Mouse (Mus musculus) MEL (cell line): ENCODE measurements around the gene Adora3. TPM values are rescaled to one million over a fixed set of nuclear protein-coding genes. Genes with fewer than 3 reads are reported as not detected.
A peak's percentile ranks its signal among the peaks of the same experiment; 100 is the strongest.

ENCODE experiments used
- DNase-seq: peaks from one replicate; pipeline ENCODE4 v3.0.0; 2011; ENCODE audit warnings: low read depth, low spot score
- H3K27ac ChIP-seq: 2 replicates; pipeline ENCODE4 v1.5.1; 2012; ENCODE audit warnings: low read depth, mild to moderate bottlenecking, control low read depth, low read length, moderate library complexity; ENCODE audit not compliant: control insufficient read depth
- H3K27me3 ChIP-seq, 2 experiments: fragments of 150-350 bp in 1 of 2; sonication (generic) in 1 of 2; 2 replicates each; pipeline ENCODE4 v1.6.1; 2012; ENCODE audit warnings: low read length in 2 of 2, mild to moderate bottlenecking in 2 of 2, improper control_type of control experiment in 1 of 2, moderate library complexity in 1 of 2; ENCODE audit not compliant: insufficient read depth in 2 of 2, control insufficient read depth in 1 of 2
- H3K36me3 ChIP-seq, 2 experiments: 2 replicates each; pipeline ENCODE4 v1.6.1; 2012 to 2014; ENCODE audit warnings: low read length in 2 of 2, improper control_type of control experiment in 1 of 2, inconsistent platforms in 1 of 2, mild to moderate bottlenecking in 1 of 2; ENCODE audit not compliant: insufficient read depth in 2 of 2, control insufficient read depth in 1 of 2
- H3K4me1 ChIP-seq, 2 experiments: fragments of 150-350 bp in 1 of 2; sonication (generic) in 1 of 2; 2 replicates each; pipeline ENCODE4 v1.6.1; 2012; ENCODE audit warnings: low read length in 2 of 2, improper control_type of control experiment in 1 of 2, mild to moderate bottlenecking in 1 of 2; ENCODE audit not compliant: insufficient read depth in 2 of 2, control insufficient read depth in 1 of 2
- H3K4me3 ChIP-seq, 2 experiments: fragments of 150-350 bp in 1 of 2; sonication (generic) in 1 of 2; 2 replicates each; pipeline ENCODE4 v1.5.1; 2012; ENCODE audit warnings: low read depth in 2 of 2, low read length in 2 of 2, mild to moderate bottlenecking in 2 of 2, moderate library complexity in 2 of 2, control low read depth in 1 of 2, improper control_type of control experiment in 1 of 2; ENCODE audit not compliant: control insufficient read depth in 1 of 2, insufficient read depth in 1 of 2
- H3K79me2 ChIP-seq: 2 replicates; pipeline ENCODE4 v1.6.1; 2012; ENCODE audit warnings: mild to moderate bottlenecking, low read length, moderate library complexity; ENCODE audit not compliant: control insufficient read depth, poor library complexity, insufficient read depth
- H3K9ac ChIP-seq: 2 replicates; pipeline ENCODE4 v1.6.1; 2012; ENCODE audit warnings: low read depth, mild to moderate bottlenecking, control low read depth, low read length, moderate library complexity; ENCODE audit not compliant: control insufficient read depth, poor library complexity, severe bottlenecking
- H3K9me3 ChIP-seq: fragments of 150-350 bp; sonication (generic); replicated peaks from 2 replicates; pipeline ENCODE4 v1.6.1; 2012; ENCODE audit warnings: mild to moderate bottlenecking, low read length, improper control_type of control experiment, moderate library complexity; ENCODE audit not compliant: insufficient read depth
- CHD1 ChIP-seq: IDR thresholded peaks from 2 replicates; pipeline ENCODE4 v1.6.1; 2012; ENCODE audit warnings: low read depth, mild to moderate bottlenecking, inconsistent platforms, low read length, improper control_type of control experiment
- CTCF ChIP-seq, 3 experiments: IDR thresholded peaks in 2 of 3; conservative IDR thresholded peaks in 1 of 3; 2 replicates each; pipeline ENCODE4 v1.5.1; 2011 to 2012; ENCODE audit warnings: low read length in 3 of 3, low read depth in 2 of 3, mild to moderate bottlenecking in 2 of 3, improper control_type of control experiment in 1 of 3, inconsistent platforms in 1 of 3, mixed read lengths in 1 of 3, moderate library complexity in 1 of 3; ENCODE audit not compliant: control insufficient read depth in 1 of 3, insufficient read depth in 1 of 3, poor library complexity in 1 of 3, severe bottlenecking in 1 of 3
- E2F4 ChIP-seq: IDR thresholded peaks from 2 replicates; pipeline ENCODE4 v1.6.1; 2011; ENCODE audit warnings: low read depth, low read length, improper control_type of control experiment, borderline replicate concordance
- ELF1 ChIP-seq: IDR thresholded peaks from 2 replicates; pipeline ENCODE4 v1.6.1; 2014; ENCODE audit warnings: low read depth, mild to moderate bottlenecking, inconsistent platforms, low read length, improper control_type of control experiment, moderate library complexity
- GATA1 ChIP-seq: IDR thresholded peaks from 2 replicates; pipeline ENCODE4 v1.6.1; 2011; ENCODE audit warnings: low read depth, low read length, improper control_type of control experiment
- HCFC1 ChIP-seq: IDR thresholded peaks from 2 replicates; pipeline ENCODE4 v1.6.1; 2012; ENCODE audit warnings: low read depth, mild to moderate bottlenecking, inconsistent platforms, low read length, improper control_type of control experiment, moderate library complexity
- JUND ChIP-seq: IDR thresholded peaks from 2 replicates; pipeline ENCODE4 v1.6.1; 2011; ENCODE audit warnings: low read depth, mild to moderate bottlenecking, improper control_type of control experiment, low read length
- KAT2A ChIP-seq: conservative IDR thresholded peaks from 2 replicates; pipeline ENCODE4 v1.6.1; 2012; ENCODE audit warnings: low read depth, low read length, improper control_type of control experiment, inconsistent platforms
- MAFK ChIP-seq: IDR thresholded peaks from 2 replicates; pipeline ENCODE4 v1.6.1; 2011; ENCODE audit warnings: low read depth, mild to moderate bottlenecking, low read length, improper control_type of control experiment, borderline replicate concordance
- MAX ChIP-seq: IDR thresholded peaks from 2 replicates; pipeline ENCODE4 v1.6.1; 2011; ENCODE audit warnings: low read length, improper control_type of control experiment
- MAZ ChIP-seq: IDR thresholded peaks from 2 replicates; pipeline ENCODE4 v1.6.1; 2012; ENCODE audit warnings: low read depth, mild to moderate bottlenecking, inconsistent platforms, low read length, improper control_type of control experiment
- MXI1 ChIP-seq: IDR thresholded peaks from 2 replicates; pipeline ENCODE4 v1.6.1; 2011; ENCODE audit warnings: mild to moderate bottlenecking, low read depth, low read length, improper control_type of control experiment
- MYB ChIP-seq: IDR thresholded peaks from 2 replicates; pipeline ENCODE4 v1.6.1; 2011; ENCODE audit warnings: mild to moderate bottlenecking, low read depth, low read length, improper control_type of control experiment
- MYC ChIP-seq: IDR thresholded peaks from 2 replicates; pipeline ENCODE4 v1.6.1; 2011; ENCODE audit warnings: low read depth, mild to moderate bottlenecking, low read length, improper control_type of control experiment, moderate library complexity
- NELFE ChIP-seq: IDR thresholded peaks from 2 replicates; pipeline ENCODE4 v1.6.1; 2011; ENCODE audit warnings: low read depth, low read length, improper control_type of control experiment
- NRF1 ChIP-seq: IDR thresholded peaks from 2 replicates; pipeline ENCODE4 v1.6.1; 2014; ENCODE audit warnings: low read depth, mild to moderate bottlenecking, inconsistent platforms, low read length, improper control_type of control experiment, moderate library complexity; ENCODE audit not compliant: poor library complexity, insufficient read depth, severe bottlenecking
- POLR2AphosphoS5 ChIP-seq: IDR thresholded peaks from 2 replicates; pipeline ENCODE4 v1.6.1; 2012; ENCODE audit warnings: low read depth, borderline replicate concordance, mild to moderate bottlenecking, inconsistent platforms, low read length, moderate library complexity, mixed read lengths
- RCOR1 ChIP-seq: IDR thresholded peaks from 2 replicates; pipeline ENCODE4 v1.6.1; 2012; ENCODE audit warnings: low read depth, mild to moderate bottlenecking, inconsistent platforms, low read length, improper control_type of control experiment
- SMC3 ChIP-seq: IDR thresholded peaks from 2 replicates; pipeline ENCODE4 v1.6.1; 2011; ENCODE audit warnings: low read depth, low read length, improper control_type of control experiment
- TAL1 ChIP-seq: IDR thresholded peaks from 2 replicates; pipeline ENCODE4 v1.6.1; 2012; ENCODE audit warnings: mild to moderate bottlenecking, inconsistent platforms, low read length, moderate library complexity, mixed read lengths
- TBP ChIP-seq: IDR thresholded peaks from 2 replicates; pipeline ENCODE4 v1.8.0; 2011; ENCODE audit warnings: low read depth, low read length, improper control_type of control experiment
- TCF12 ChIP-seq: IDR thresholded peaks from 2 replicates; pipeline ENCODE4 v1.6.1; 2014; ENCODE audit warnings: low read depth, mild to moderate bottlenecking, inconsistent platforms, low read length, improper control_type of control experiment, moderate library complexity
- USF1 ChIP-seq: IDR thresholded peaks from 2 replicates; pipeline ENCODE4 v1.6.1; 2014; ENCODE audit warnings: low read depth, mild to moderate bottlenecking, inconsistent platforms, low read length, improper control_type of control experiment, moderate library complexity
- ZMIZ1 ChIP-seq: IDR thresholded peaks from 2 replicates; pipeline ENCODE4 v1.6.1; 2012; ENCODE audit warnings: low read depth, mild to moderate bottlenecking, inconsistent platforms, low read length, improper control_type of control experiment, moderate library complexity
- ZNF384 ChIP-seq: IDR thresholded peaks from 2 replicates; pipeline ENCODE4 v1.6.1; 2012; ENCODE audit warnings: low read depth, mild to moderate bottlenecking, inconsistent platforms, low read length, improper control_type of control experiment
- polyA plus RNA-seq, 2 experiments: library from polyadenylated mRNA; stranded (reverse) in 1 of 2; unstranded in 1 of 2; fragments of >175 nt in 1 of 2; fragments of >200 nt in 1 of 2; gene quantifications; 2 replicates each; pipeline versions ENCODE4 v1.2.1 to v1.2.4; 2012; ENCODE audit warnings: low replicate concordance in 2 of 2, low read depth in 1 of 2; ENCODE audit not compliant: insufficient read length in 2 of 2, insufficient read depth in 1 of 2, missing spikeins in 1 of 2
- total RNA-seq: library from RNA; depleted of rRNA; stranded (reverse); fragments of 300-350 nt; gene quantifications from 2 replicates; pipeline ENCODE4 v1.2.3, GENCODE M21; 2012

Gene Adora3
- total and polyA plus RNA-seq, 3 experiments: 0.42 to 0.65 TPM; not detected in 1

DNA sequence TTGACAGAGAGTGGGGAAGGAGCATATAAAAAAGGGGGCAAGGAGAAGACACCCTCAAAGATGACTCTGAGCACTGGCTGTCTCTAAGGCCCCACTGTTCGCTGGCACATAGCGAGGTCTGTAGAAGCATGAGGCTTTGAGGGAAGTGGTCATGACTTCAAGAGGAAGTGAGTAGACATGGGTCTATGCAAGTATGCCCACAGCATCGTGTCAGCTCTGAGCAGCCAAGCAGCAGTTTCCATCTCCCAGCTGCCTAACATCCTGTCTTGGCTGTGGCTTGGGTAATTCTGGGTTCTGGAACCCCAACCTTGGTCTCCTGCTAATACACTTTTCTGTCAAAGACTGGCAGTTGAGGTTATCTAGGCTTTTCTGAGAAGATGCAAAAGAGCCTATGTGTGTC lies 30.1 kb downstream of the Adora3 start:
- no peaks in the 10 kb centered on the region for H3K79me2 ChIP-seq
- H3K4me1 ChIP-seq: peaks cover 9 to 39% of the 10 kb centered on the region in 2 experiments
- no peak overlapping the region for H3K4me3 ChIP-seq
- H3K9ac ChIP-seq: no peak overlapping the region
- no peaks in the 10 kb centered on the region for H3K27me3 ChIP-seq
- H3K36me3 ChIP-seq: peaks cover 0 to 32% of the 10 kb centered on the region in 2 experiments; a peak in 2 of 4 replicates
- H3K9me3 ChIP-seq: no peaks in the 10 kb centered on the region
- TF ChIP-seq E2F4 (no peak), MYC (0 out of 2 replicates have a peak, but pooled peaks have one; percentile 26), MAX (0 out of 2 replicates have a peak, but pooled peaks have one; percentile 29), ELF1 (no peak), MAFK (no peak), MYB (no peak), NRF1 (no peak), USF1 (no peak)
- no peak for DNase-seq
- no peak overlapping the region for H3K27ac ChIP-seq

DNA sequence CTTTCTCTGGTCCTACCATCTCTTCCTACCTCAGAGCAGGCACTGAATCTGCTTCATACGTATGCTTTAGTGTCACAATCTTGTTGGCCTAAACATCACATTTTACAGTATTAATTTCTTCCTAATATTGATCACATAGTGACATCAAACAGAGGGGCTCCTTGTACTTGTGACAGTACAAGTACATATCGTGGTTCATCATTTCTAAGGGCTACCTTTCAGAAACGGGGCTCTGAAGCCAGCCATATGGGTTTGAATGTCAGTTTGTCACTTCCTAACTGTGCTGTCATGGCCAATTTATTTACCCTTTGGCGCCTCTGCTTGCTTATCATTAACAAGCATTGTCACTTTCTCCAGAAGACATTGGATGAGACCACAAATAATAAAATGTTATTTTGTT lies 30.8 kb downstream of the Adora3 start:
- no peaks in the 10 kb centered on the region for H3K27me3 ChIP-seq
- H3K36me3 ChIP-seq: peaks cover 0 to 34% of the 10 kb centered on the region in 2 experiments; a peak in 2 of 4 replicates
- no peaks in the 10 kb centered on the region for H3K79me2 ChIP-seq
- no peak for TF ChIP-seq TAL1
- TF ChIP-seq SMC3: no peak
- no peak for TF ChIP-seq CTCF (IDR thresholded peaks at IDR 0.05 in 2 of 3, conservative IDR thresholded peaks at IDR 0.05 in 1 of 3; ENCODE audit: control insufficient read depth in 1 of 3, insufficient read depth in 1 of 3, low read depth in 2 of 3, low read length in 3 of 3, poor library complexity in 1 of 3, severe bottlenecking in 1 of 3)
- no peak for TF ChIP-seq TCF12
- no peak for TF ChIP-seq RCOR1
- TF ChIP-seq E2F4: no peak
- no peak overlapping the region for H3K27ac ChIP-seq
- H3K9me3 ChIP-seq: no peaks in the 10 kb centered on the region
- no peak for DNase-seq
- H3K4me1 ChIP-seq: peaks cover 10 to 40% of the 10 kb centered on the region in 2 experiments
- H3K4me3 ChIP-seq: no peak overlapping the region
- no peak overlapping the region for H3K9ac ChIP-seq

DNA sequence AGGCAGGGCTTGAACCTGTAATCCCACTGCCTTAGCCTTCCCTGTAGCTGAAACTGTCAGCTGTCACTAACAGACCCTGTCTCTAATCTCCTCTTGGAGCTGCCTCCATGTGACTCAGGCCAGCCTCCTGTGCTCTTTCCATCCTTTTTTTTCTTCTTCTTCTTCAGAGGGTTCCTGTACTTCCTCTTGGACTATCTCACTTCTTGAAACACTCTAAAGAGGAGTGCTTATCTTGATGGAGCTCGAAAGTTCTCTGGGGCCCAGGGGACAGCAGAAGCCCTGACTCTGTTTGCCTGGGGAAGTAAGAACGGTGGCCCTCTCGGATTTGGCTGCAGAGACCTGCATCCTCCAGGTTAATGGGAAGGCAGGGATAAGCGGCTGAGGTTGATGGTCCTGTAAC lies 33.6 kb downstream of the Adora3 start:
- peak overlapping the region; percentile 18; the same call in 1 of the 2 replicates for H3K9ac ChIP-seq
- H3K27me3 ChIP-seq: no peaks in the 10 kb centered on the region
- peaks cover 0 to 33% of the 10 kb centered on the region in 2 experiments; a peak in 2 of 4 replicates for H3K36me3 ChIP-seq
- DNase-seq: peak; percentile 77
- H3K4me1 ChIP-seq: peaks cover 11 to 40% of the 10 kb centered on the region in 2 experiments
- no peaks in the 10 kb centered on the region for H3K9me3 ChIP-seq
- H3K4me3 ChIP-seq: no peak overlapping the region
- H3K79me2 ChIP-seq: no peaks in the 10 kb centered on the region
- peak overlapping the region; percentile 66 for H3K27ac ChIP-seq
- TF ChIP-seq GATA1 (peak; percentile 96), MAX (peak; percentile 61; the same call in 1 of the 2 replicates), MXI1 (peak; percentile 89), NELFE (no peak), TBP (0 out of 2 replicates have a peak, but pooled peaks have one; percentile 23), POLR2AphosphoS5 (no peak), MYC (peak; percentile 84), JUND (no peak), CTCF (IDR thresholded peaks at IDR 0.05 in 2 of 3, conservative IDR thresholded peaks at IDR 0.05 in 1 of 3; ENCODE audit: control insufficient read depth in 1 of 3, insufficient read depth in 1 of 3, low read depth in 2 of 3, low read length in 3 of 3, poor library complexity in 1 of 3, severe bottlenecking in 1 of 3) (no peak), TCF12 (peak; percentile 73), HCFC1 (no peak), CHD1 (no peak), ZNF384 (peak; percentile 92), ZMIZ1 (no peak), MAZ (no peak), MYB (no peak), KAT2A (no peak)
